Mouse (Mus musculus) left cerebral cortex, adult 9 months (tissue): ENCODE measurements around the gene Phyhd1.
A peak's percentile ranks its signal among the peaks of the same experiment; 100 is the strongest.

Source experiments
- DNase-seq, 2 experiments: peaks; one replicate each; pipeline ENCODE4 v3.0.0; 2022; ENCODE audit warnings: low spot score in 2 of 2

Gene Phyhd1

DNA sequence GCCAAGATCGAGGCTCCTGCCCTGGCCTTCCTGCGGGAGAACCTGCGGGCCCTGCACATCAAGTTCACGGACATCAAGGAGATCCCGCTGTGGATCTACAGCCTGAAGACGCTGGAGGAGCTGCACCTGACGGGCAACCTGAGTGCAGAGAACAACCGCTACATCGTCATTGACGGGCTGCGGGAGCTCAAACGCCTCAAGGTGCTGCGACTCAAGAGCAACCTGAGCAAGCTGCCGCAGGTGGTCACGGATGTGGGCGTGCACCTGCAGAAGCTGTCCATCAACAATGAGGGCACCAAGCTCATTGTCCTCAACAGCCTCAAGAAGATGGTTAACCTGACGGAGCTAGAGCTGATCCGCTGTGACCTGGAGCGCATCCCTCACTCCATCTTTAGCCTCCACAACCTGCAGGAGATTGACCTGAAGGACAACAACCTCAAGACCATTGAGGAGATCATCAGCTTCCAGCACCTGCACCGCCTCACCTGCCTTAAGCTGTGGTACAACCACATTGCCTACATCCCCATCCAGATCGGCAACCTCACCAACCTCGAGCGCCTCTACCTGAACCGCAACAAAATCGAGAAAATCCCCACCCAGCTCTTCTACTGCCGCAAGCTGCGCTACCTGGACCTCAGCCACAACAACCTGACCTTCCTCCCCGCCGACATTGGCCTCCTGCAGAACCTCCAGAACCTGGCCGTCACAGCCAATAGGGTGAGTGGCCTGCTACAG is 9.2 kb upstream of the Phyhd1 start:
- DNase-seq, result no peak

- DNase-seq, result no peak
Observed at GRCm38 (mm10) chr2:30257699-30258460, 8.1 kb upstream of the Phyhd1 start.

GRCm38 (mm10) chr2:30258600-30258999 is 7.4 kb upstream of the Phyhd1 start:
- DNase-seq, result no peak

DNA sequence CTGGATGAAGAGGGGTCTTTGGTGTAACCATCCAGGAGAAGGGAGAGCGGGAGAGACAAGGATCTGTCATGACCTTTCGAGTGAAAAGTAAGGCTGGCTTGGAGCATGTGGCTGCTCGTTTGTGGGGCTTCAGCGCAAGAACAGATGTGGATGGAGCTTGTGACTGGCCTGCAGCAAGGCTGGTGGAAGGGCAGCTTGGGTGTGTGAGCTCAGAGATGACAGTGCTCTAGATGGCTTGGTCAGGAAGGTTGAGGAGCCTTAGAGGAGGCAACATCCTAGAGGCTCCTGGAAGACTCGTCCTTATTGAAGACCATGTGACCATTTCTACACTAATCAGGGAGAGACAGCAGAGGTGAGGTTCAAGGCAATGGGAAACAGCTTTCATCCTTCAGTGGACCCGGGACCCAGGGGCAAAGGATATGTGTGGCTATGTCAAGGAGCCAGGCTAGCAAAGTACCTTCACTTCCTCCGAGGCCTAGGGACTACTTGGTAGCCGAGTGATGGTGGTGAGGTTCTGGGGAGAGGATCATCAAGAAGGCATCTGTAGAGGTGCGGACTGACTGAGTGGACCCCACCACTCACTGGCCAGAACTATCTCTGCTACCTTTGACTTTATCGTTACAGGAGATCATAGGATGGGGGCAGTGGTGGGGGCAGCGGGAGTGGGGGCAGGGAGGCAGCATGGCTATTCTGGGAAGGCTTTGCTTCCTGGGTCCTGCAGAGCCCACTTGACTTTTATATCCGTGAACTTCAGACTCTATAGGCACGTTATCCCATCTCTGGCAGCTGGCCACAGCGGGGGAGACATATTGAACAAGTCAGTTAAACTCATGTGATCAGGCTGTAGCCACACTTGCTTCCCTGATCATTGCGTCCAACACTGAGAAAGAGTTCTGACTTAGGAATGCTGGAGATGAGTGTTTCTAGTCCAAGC is 6.6 kb upstream of the Phyhd1 start:
- no peak for DNase-seq

GRCm38 (mm10) chr2:30261064-30261736 is 4.8 kb upstream of the Phyhd1 start:
- no peak for DNase-seq

DNA sequence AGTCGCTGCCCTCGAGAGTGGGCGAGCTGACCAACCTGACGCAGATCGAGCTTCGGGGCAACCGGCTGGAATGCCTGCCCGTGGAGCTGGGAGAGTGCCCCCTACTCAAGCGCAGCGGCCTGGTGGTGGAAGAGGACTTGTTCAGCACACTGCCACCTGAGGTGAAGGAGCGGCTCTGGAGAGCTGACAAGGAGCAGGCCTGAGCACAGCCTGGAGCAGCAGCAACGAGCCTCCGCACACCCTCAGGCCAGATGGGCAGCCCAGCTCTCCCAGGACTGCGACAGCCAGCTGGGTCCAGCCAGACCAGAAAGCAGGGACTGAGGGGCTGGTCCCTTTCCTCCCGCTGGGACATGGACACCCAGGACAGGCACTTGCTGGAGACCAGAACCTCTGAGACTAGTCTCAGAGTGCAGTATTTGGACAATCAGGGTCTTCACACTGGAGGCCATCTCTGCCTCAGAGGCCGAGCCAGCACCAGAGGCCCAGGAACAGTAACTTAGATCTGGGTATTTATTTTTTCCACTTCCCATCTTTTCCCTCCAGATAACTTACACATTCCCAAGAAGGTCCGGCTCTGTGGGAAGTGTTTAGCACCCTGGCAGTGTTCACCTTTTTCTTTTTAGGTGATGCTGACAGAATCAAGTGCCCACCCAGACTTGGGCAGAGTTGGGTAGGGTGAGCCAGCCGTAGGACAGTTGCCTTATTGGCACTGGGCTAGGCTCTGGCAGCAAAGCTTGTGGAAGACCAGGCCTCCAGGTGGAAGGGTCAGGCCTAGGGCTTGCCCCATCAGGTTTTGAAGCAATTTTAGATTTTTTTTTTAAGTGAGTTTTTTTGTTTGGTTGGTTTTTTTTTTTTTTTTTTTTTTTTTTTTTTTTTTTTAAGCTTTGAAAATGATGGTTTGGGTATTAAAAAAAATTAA is 3.8 kb upstream of the Phyhd1 start:
- DNase-seq, result no peak

DNA sequence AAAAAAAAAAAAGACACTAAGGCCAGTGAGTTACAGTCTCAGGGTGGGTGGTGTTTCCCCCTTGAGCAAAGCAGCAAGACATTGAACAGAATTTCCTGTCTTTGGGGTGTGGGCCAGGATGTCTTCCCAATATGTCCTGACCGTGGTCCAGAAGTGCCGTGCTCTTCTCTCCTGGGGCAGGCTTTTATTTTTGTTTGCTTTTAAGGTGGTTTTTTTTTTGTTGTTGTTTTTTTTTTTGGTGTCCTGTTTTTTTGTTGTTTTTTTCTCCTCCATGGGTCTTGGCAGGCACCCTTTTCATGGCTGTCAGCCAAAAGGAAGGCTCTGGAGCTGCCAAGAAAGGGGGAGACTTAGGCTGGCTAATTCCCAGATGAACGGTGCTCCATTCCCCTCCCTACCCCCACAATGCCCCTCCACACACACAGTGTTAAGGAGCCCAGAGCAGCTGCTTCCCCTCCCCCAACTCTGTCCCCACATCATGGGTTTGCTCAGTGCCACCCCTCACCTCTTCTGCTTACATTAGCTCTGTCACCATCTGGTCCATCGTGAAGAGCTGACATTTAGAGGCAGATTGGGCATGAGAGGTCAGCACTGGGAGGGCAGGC is 3.1 kb upstream of the Phyhd1 start:
- DNase-seq, result peak in 1 of 2 experiments; percentile 40

DNA sequence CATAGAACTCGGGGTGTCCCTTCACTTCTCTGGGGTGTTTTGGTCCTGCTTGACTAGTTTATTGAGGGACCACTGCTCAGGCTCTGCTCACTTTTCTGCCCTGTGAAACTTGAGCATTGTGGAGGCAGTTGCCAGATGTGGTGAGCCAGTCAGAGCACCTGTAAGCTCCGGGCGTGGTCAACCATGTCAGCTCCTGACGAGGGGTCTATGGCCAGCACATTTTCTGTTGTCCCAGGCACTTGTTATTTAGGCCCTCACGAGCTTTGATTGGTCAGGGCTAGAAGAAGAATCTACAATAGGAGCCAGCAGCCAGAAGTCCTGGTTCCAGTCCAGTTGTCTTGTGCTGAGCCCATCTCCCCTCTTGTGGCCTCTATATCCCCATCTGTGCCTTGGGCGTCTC is 2.2 kb upstream of the Phyhd1 start:
- DNase-seq, result no peak

DNA sequence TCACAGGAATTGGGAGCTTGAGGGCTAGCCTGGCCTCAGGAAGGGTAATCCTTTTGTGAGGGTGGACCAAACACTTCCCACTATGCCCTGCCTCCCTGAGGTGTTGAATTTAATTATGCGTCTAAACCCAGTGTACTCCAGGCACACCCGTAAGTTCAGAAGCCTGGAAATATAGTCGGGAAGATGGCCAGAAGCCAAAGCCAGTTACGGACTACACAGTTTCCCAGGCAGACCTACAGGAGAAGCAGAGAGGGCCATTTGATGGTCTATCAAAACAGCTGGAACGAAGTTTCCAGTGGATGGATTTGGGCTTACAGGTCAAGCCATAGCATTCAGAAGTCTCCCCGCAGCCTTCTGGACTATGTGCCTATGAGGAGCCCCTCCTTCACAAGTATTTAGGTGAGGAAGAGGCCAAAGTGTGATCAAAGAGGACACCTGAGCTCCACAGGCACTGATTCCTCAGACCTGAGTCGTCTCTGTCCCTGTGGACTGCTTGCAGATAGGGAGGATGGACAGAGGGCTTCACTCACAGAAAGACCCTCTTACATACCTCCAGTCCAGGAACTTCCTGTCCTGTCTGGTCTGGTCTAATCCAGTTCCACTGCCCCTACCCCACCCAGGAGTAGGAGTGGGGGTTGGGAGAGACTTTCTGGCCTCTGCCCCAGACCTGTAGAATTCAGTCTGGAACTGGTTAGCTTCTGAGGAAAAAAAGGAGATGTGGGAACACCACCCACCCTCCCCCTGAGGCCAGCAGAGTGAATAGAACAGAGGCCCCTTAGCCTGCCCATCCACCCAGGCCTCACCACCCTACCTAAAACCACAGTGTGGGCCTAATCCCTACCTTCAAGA is 1.1 kb upstream of the Phyhd1 start:
- no peak for DNase-seq

- peak in 1 of 2 experiments; percentile 60 for DNase-seq
Observed at GRCm38 (mm10) chr2:30266392-30266941, 464 bp downstream of the Phyhd1 start.

GRCm38 (mm10) chr2:30267466-30267865 is 1.5 kb downstream of the Phyhd1 start:
- no peak for DNase-seq

- DNase-seq, result no peak
Observed at GRCm38 (mm10) chr2:30268371-30268770, 2.4 kb downstream of the Phyhd1 start.

- no peak for DNase-seq
Observed at GRCm38 (mm10) chr2:30269241-30269990, 3.4 kb downstream of the Phyhd1 start.

GRCm38 (mm10) chr2:30270134-30270533 is 4.1 kb downstream of the Phyhd1 start:
- DNase-seq, result peak; percentile 64 to 86

- no peak for DNase-seq
Observed at GRCm38 (mm10) chr2:30280743-30281142, 14.7 kb downstream of the Phyhd1 start, which contains the start of gene Gm28038. Gene Gm28038 (plus strand): TSS chr2:30281043.

DNA sequence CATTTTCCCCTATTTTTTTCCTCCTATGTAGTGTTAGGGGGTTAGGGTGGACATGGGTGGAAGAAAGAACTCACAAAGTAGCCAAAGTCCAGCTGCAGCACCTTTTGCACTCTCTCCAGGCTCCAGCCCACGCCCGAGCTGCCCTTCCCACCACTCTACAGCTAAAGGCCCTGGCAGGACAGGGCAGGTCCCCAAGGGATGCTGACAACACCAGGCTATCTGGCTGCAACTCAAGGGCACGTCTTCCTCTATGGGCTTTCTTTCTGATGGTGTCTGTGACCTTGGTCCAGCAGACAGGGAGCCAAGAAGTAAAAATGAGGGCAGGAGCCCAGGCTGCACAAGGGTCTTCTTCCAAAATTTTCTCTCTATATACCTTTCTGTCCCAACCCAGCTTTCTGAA is 15.6 kb downstream of the Phyhd1 start:
- DNase-seq, result no peak

- no peak for DNase-seq
Observed at GRCm38 (mm10) chr2:30283193-30283592, 17.2 kb downstream of the Phyhd1 start.

DNA sequence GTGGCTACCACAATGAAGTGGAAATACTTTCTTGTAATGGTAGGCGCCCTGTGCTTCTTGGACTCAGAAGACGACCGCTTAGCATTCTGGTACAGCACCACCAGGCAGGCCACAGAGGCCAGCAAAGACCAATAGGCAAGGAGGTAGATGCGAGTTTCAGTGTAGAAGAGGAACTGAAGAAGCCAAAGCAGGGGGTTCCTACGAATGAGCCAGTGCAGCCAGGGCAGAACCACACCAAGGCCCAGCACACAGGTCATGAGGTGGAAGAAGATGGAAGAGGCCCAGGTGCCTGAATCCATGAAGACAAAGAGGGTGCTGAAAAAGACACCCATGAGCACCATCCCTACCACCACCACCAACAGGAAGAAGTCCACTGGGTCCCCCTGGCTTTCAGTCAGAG is 19.0 kb downstream of the Phyhd1 start:
- DNase-seq, result no peak
